ENCODE assay signal across 7 mouse cellular contexts in the genomic region with DNA sequence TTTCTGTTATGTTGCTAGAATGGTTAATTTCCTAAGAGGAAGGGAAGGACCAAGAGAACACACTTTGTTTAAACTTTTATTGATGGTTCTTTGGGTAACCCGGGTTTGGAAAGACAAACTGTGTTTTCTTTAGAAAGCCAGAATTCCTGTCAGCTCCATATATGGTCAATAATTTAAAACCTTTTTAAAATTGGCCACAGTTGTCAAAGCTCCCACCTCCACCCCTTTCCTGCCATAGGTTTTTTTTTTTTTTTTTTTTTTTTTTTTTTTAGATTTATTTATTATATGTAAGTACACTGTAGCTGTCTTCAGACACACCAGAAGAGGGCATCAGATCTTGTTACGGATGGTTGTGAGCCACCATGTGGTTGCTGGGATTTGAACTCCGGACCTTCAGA. TPM values are rescaled to one million over a fixed set of nuclear protein-coding genes. Genes with fewer than 3 reads are reported as not detected.
DNase-seq lines count a peak whose midpoint lies in the region; ATAC-seq lines count a peak whose summit lies in the region.
"Not testable (repeated sequence)": the region's sequence is repeated elsewhere in the genome, so short reads cannot be mapped to it uniquely, and the experiment has no call there.

No protein-coding gene starts in this region.

- not testable (repeated sequence) for H3K36me3 ChIP-seq in embryonic facial prominence, embryonic 10.5 days (replicated peaks); forebrain, embryonic 15.5 days; hindbrain, embryonic 10.5 days; kidney, embryonic 14.5 days (ENCODE audit: control insufficient read depth, insufficient read depth, low read length); liver, embryonic 11.5 days (ENCODE audit: control insufficient read depth, insufficient read depth, low read length); megakaryocyte, embryonic 14.5 days (replicated peaks; ENCODE audit: low read length); neural tube, embryonic 14.5 days (ENCODE audit: control insufficient read depth, insufficient read depth, low read length)

- not testable (repeated sequence) for H3K9me3 ChIP-seq in embryonic facial prominence, embryonic 10.5 days; forebrain, embryonic 15.5 days; hindbrain, embryonic 10.5 days; kidney, embryonic 14.5 days (ENCODE audit: control insufficient read depth, low read length); liver, embryonic 11.5 days (ENCODE audit: control insufficient read depth, low read length); megakaryocyte, embryonic 14.5 days; neural tube, embryonic 14.5 days (ENCODE audit: control insufficient read depth, low read length)

- peak overlapping the region; percentile 96 for H3K27ac ChIP-seq in embryonic facial prominence, embryonic 10.5 days (replicated peaks)
- not testable (repeated sequence) for H3K27ac ChIP-seq in forebrain, embryonic 15.5 days (replicated peaks); kidney, embryonic 14.5 days (ENCODE audit: low read depth, low read length); liver, embryonic 11.5 days (ENCODE audit: low read depth, low read length); neural tube, embryonic 14.5 days (ENCODE audit: low read depth, low read length)
- H3K27ac ChIP-seq in hindbrain, embryonic 10.5 days, result peak overlapping the region; percentile 96

- WGBS in embryonic facial prominence, embryonic 10.5 days, result 65% methylated on average over 3 of the region's 3 CpGs
- 59% methylated on average over 3 of the region's 3 CpGs for WGBS in forebrain, embryonic 15.5 days
- WGBS in hindbrain, embryonic 10.5 days, result 63% methylated on average over 3 of the region's 3 CpGs
- WGBS in kidney, embryonic 14.5 days, result 54% methylated on average over 3 of the region's 3 CpGs
- WGBS in liver, embryonic 11.5 days, result 46% methylated on average over 3 of the region's 3 CpGs
- WGBS in neural tube, embryonic 14.5 days, result 52% methylated on average over 3 of the region's 3 CpGs

- not testable (repeated sequence) for DNase-seq in embryonic facial prominence, embryonic 10.5 days (ENCODE audit: low spot score); hindbrain, embryonic 10.5 days (ENCODE audit: low spot score); liver, embryonic 11.5 days (ENCODE audit: low spot score)

- H3K4me2 ChIP-seq in forebrain, embryonic 15.5 days (replicated peaks), result peak overlapping the region; percentile 86
- peak overlapping the region; percentile 58 for H3K4me2 ChIP-seq in kidney, embryonic 14.5 days (replicated peaks; ENCODE audit: low read depth, low read length)
- peak overlapping the region; percentile 73 for H3K4me2 ChIP-seq in liver, embryonic 11.5 days
- H3K4me2 ChIP-seq in neural tube, embryonic 14.5 days (ENCODE audit: low read depth, low read length), result peak overlapping the region; percentile 65

- not testable (repeated sequence) for H3K27me3 ChIP-seq in embryonic facial prominence, embryonic 10.5 days (replicated peaks; ENCODE audit: low read depth, poor library complexity, severe bottlenecking); forebrain, embryonic 15.5 days; hindbrain, embryonic 10.5 days (ENCODE audit: insufficient read depth, poor library complexity, severe bottlenecking); kidney, embryonic 14.5 days (ENCODE audit: control insufficient read depth, insufficient read depth, low read length); liver, embryonic 11.5 days (replicated peaks; ENCODE audit: control insufficient read depth, insufficient read depth, low read length); megakaryocyte, embryonic 14.5 days (replicated peaks); neural tube, embryonic 14.5 days (ENCODE audit: control insufficient read depth, insufficient read depth, low read length)

- H3K4me3 ChIP-seq in embryonic facial prominence, embryonic 10.5 days, result peak overlapping the region; percentile 85
- H3K4me3 ChIP-seq in forebrain, embryonic 15.5 days, result peak overlapping the region; percentile 83
- H3K4me3 ChIP-seq in hindbrain, embryonic 10.5 days, result peak overlapping the region; percentile 84
- H3K4me3 ChIP-seq in kidney, embryonic 14.5 days (ENCODE audit: low read length), result peak overlapping the region; percentile 83
- peak overlapping the region; percentile 73 for H3K4me3 ChIP-seq in liver, embryonic 11.5 days (ENCODE audit: low read depth, low read length)
- peak overlapping the region; percentile 98 for H3K4me3 ChIP-seq in megakaryocyte, embryonic 14.5 days (replicated peaks)
- peak overlapping the region; percentile 74; the same call in 1 of the 2 replicates for H3K4me3 ChIP-seq in neural tube, embryonic 14.5 days (ENCODE audit: low read depth, low read length)

- H3K9ac ChIP-seq in forebrain, embryonic 15.5 days (replicated peaks); kidney, embryonic 14.5 days (ENCODE audit: low read depth, low read length); liver, embryonic 11.5 days (ENCODE audit: low read depth, low read length); neural tube, embryonic 14.5 days (replicated peaks; ENCODE audit: low read depth, low read length): not testable (repeated sequence)

- H3K4me1 ChIP-seq in embryonic facial prominence, embryonic 10.5 days; forebrain, embryonic 15.5 days; hindbrain, embryonic 10.5 days (replicated peaks); kidney, embryonic 14.5 days (ENCODE audit: control insufficient read depth, insufficient read depth, low read length); liver, embryonic 11.5 days (replicated peaks; ENCODE audit: control insufficient read depth, insufficient read depth, low read length); megakaryocyte, embryonic 14.5 days; neural tube, embryonic 14.5 days (ENCODE audit: control insufficient read depth, insufficient read depth, low read length): not testable (repeated sequence)

- ATAC-seq in forebrain, embryonic 15.5 days (replicated peaks); kidney, embryonic 14.5 days (ENCODE audit: low FRiP score, low TSS enrichment); liver, embryonic 11.5 days (replicated peaks; ENCODE audit: low FRiP score); neural tube, embryonic 14.5 days (ENCODE audit: low read depth): not testable (repeated sequence)

RNA-seq across cellular contexts. Expression of gene Erap1, which starts 1.2 kb away (rescaled TPM):
- polyA plus RNA-seq in embryonic facial prominence, embryonic 10.5 days (2016; fragmentation: Nextera tagmentation; extraction: Ambion mirVana), result 3.0 and 3.8 TPM in 2 replicates
- 3.2 and 4.0 TPM in 2 replicates for polyA plus RNA-seq in forebrain, embryonic 15.5 days (2015; fragmentation: Nextera tagmentation; extraction: Ambion mirVana)
- 3.8 and 4.2 TPM in 2 replicates for polyA plus RNA-seq in hindbrain, embryonic 10.5 days (2016; fragmentation: Nextera tagmentation; extraction: Ambion mirVana)
- 10.6 and 16.8 TPM in 2 replicates for polyA plus RNA-seq in kidney, embryonic 14.5 days (2014; fragmentation: Nextera tagmentation; extraction: Ambion mirVana)
- 17.0 and 19.0 TPM in 2 replicates for polyA plus RNA-seq in liver, embryonic 11.5 days (2014; fragmentation: Nextera tagmentation; extraction: Ambion mirVana)
- polyA plus RNA-seq in megakaryocyte, embryonic 14.5 days (2012; ENCODE audit: insufficient read depth, low replicate concordance), result 0.64 and 0.73 TPM in 2 replicates
- polyA plus RNA-seq in neural tube, embryonic 14.5 days (2014; fragmentation: Nextera tagmentation; extraction: Ambion mirVana), result 4.7 and 4.8 TPM in 2 replicates
